Mouse (Mus musculus) small intestine, adult 2 months (tissue): Measurements from ENCODE around the gene Opa1. TPM values are rescaled to one million over a fixed set of nuclear protein-coding genes. Genes with fewer than 3 reads are reported as not detected.

Experiments
- H3K27ac ChIP-seq: fragments of 200-500 bp; 2 replicates; pipeline ENCODE4 v1.5.1; 2012; ENCODE audit warnings: low read depth, low read length, control low read depth, inconsistent platforms; ENCODE audit not compliant: insufficient read depth
- H3K27me3 ChIP-seq: fragments of 200-500 bp; 2 replicates; pipeline ENCODE4 v1.6.1; 2012; ENCODE audit warnings: mild to moderate bottlenecking, moderate library complexity, low read length, inconsistent platforms; ENCODE audit not compliant: control insufficient read depth, insufficient read depth
- H3K36me3 ChIP-seq: fragments of 200-500 bp; 2 replicates; pipeline ENCODE4 v1.6.1; 2012; ENCODE audit warnings: mild to moderate bottlenecking, low read length, control low read depth, inconsistent platforms; ENCODE audit not compliant: control insufficient read depth, insufficient read depth
- H3K4me1 ChIP-seq: fragments of 200-500 bp; 2 replicates; pipeline ENCODE4 v1.6.1; 2012; ENCODE audit warnings: low read length, inconsistent platforms, mixed read lengths; ENCODE audit not compliant: control insufficient read depth, insufficient read depth, insufficient read length
- H3K4me3 ChIP-seq: fragments of 200-500 bp; 2 replicates; pipeline ENCODE4 v1.5.1; 2012; ENCODE audit warnings: low read depth, mild to moderate bottlenecking, control low read depth, inconsistent platforms, low read length, moderate library complexity
- CTCF ChIP-seq: fragments of 200-500 bp; IDR thresholded peaks from 2 replicates; pipeline ENCODE4 v1.5.1; 2012; ENCODE audit warnings: low read depth, mild to moderate bottlenecking, control low read depth, inconsistent platforms, low read length, moderate library complexity, mixed read lengths; ENCODE audit not compliant: insufficient replicate concordance, insufficient read length; ENCODE audit errors: extremely low read depth
- POLR2A ChIP-seq: fragments of 200-500 bp; IDR thresholded peaks from 2 replicates; pipeline ENCODE4 v1.6.1; 2012; ENCODE audit warnings: low read depth, mild to moderate bottlenecking, control low read depth, inconsistent platforms, low read length, moderate library complexity
- WGBS: fragments of 180-500 bp; shearing (Covaris S2); methylation state at CpG from one replicate; pipeline ENCODE4 v1.1.7; 2018; 5-methylcytosine and 5-hydroxymethylcytosine counted together
- polyA plus RNA-seq: library from polyadenylated mRNA; depleted of rRNA; stranded (reverse); fragments of >200 nt; gene quantifications from 2 replicates; pipeline ENCODE4 v1.2.3, GENCODE M21; 2012; rRNA removed

The Opa1 gene
- polyA plus RNA-seq, 1 experiment = 7.0 TPM

- WGBS = 57% methylated on average over 11 of the region's 11 CpGs
- no peak overlapping the region for H3K4me3 ChIP-seq
- no peak for TF ChIP-seq POLR2A
- no peak for TF ChIP-seq CTCF
- H3K36me3 ChIP-seq = no peaks in the 10 kb centered on the region
- H3K27me3 ChIP-seq = no peaks in the 10 kb centered on the region
- H3K27ac ChIP-seq = no peak overlapping the region
- H3K4me1 ChIP-seq = no peaks in the 10 kb centered on the region
Observed at GRCm38 (mm10) chr16:29689187-29689819, 110.2 kb downstream of the Opa1 start.

GRCm38 (mm10) chr16:29693025-29693682, 114.0 kb downstream of the Opa1 start:
- Histone ChIP-seq H3K27me3 (no peaks in the 10 kb centered on the region), H3K4me1 (no peaks in the 10 kb centered on the region), H3K36me3 (no peaks in the 10 kb centered on the region), H3K27ac (no peak overlapping the region), H3K4me3 (no peak overlapping the region)
- TF ChIP-seq CTCF (no peak), POLR2A (no peak)
- 42% methylated on average over 5 of the region's 5 CpGs for WGBS

GRCm38 (mm10) chr16:29693791-29694419, 114.8 kb downstream of the Opa1 start:
- 56% methylated on average over 6 of the region's 6 CpGs for WGBS
- Histone ChIP-seq H3K27ac (no peak overlapping the region), H3K4me3 (no peak overlapping the region), H3K4me1 (no peaks in the 10 kb centered on the region), H3K27me3 (no peaks in the 10 kb centered on the region), H3K36me3 (no peaks in the 10 kb centered on the region)
- no peak for TF ChIP-seq POLR2A
- TF ChIP-seq CTCF = no peak

- WGBS = 79% methylated on average over 9 of the region's 9 CpGs
- Histone ChIP-seq H3K27me3 (no peaks in the 10 kb centered on the region), H3K36me3 (no peaks in the 10 kb centered on the region), H3K27ac (no peak overlapping the region), H3K4me3 (no peak overlapping the region), H3K4me1 (no peaks in the 10 kb centered on the region)
- TF ChIP-seq CTCF (no peak), POLR2A (no peak)
Observed at GRCm38 (mm10) chr16:29694420-29694959, 115.4 kb downstream of the Opa1 start.

Other genes with a start within 250 kb of the Opa1 start
- gene Atp13a5, start 200.6 kb upstream of the Opa1 start, polyA plus RNA-seq = not detected in 2 replicates
- not detected in 2 replicates for gene Atp13a4, start 34.5 kb upstream of the Opa1 start, polyA plus RNA-seq